In the genomic region with DNA sequence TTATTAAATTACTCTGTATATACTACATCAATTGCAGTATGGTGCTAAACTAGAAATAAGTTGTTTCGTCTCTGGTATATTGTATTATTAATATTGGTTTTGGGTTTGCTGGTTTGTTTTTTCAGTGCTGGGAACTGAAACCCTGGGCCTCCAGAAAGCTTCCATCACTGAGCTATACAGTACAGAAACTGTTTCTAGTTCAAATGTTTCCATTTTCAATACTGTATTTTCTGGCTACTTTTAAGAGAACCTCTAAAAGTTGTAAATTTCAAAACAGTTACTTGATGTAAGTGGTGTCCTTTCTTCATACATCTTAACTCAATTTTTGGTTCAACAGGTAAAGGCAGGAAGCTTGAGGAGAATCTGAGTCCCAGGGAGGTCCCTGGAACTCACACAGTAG, we compare ENCODE assay signal across 29 mouse cellular contexts.
"Had no signal": no experiment of that assay in that cellular context is flagged by ENCODE, and none has a peak within 500 bp of the region (broad histone marks: within the 10 kb centered on the region; RNA-seq: fewer than 3 reads in every experiment).

No protein-coding gene starts in this region.

- H3K27ac ChIP-seq: limb, embryonic 10.5 days; limb, embryonic 12.5 days; limb, embryonic 13.5 days; limb, embryonic 15.5 days; liver, embryonic 12.5 days; liver, embryonic 13.5 days; liver, embryonic 14.5 days; liver, embryonic 15.5 days; lung, embryonic 15.5 days; macrophage; midbrain, embryonic 10.5 days; midbrain, embryonic 12.5 days; midbrain, embryonic 13.5 days; midbrain, embryonic 15.5 days had no signal

- H3K9me3 ChIP-seq: limb, embryonic 10.5 days; limb, embryonic 12.5 days; limb, embryonic 13.5 days; limb, embryonic 15.5 days; liver, embryonic 12.5 days; liver, embryonic 13.5 days; liver, embryonic 15.5 days; lung, embryonic 15.5 days; megakaryocyte, embryonic 14.5 days; midbrain, embryonic 10.5 days; midbrain, embryonic 12.5 days; midbrain, embryonic 13.5 days; midbrain, embryonic 15.5 days had no signal

- H3K4me1 ChIP-seq: limb, embryonic 10.5 days; limb, embryonic 12.5 days; limb, embryonic 13.5 days; limb, embryonic 15.5 days; liver, embryonic 15.5 days; lung, embryonic 15.5 days; midbrain, embryonic 10.5 days; midbrain, embryonic 12.5 days; midbrain, embryonic 13.5 days; midbrain, embryonic 15.5 days had no signal

- H3K4me3 ChIP-seq: limb, embryonic 10.5 days; limb, embryonic 12.5 days; limb, embryonic 13.5 days; limb, embryonic 15.5 days; liver, embryonic 12.5 days; liver, embryonic 13.5 days; liver, embryonic 15.5 days; lung, embryonic 15.5 days; megakaryocyte, embryonic 14.5 days; midbrain, embryonic 10.5 days; midbrain, embryonic 12.5 days; midbrain, embryonic 13.5 days; midbrain, embryonic 15.5 days; myocyte had no signal

- H3K9ac ChIP-seq: limb, embryonic 12.5 days; limb, embryonic 13.5 days; limb, embryonic 15.5 days; liver, embryonic 12.5 days; liver, embryonic 13.5 days; liver, embryonic 14.5 days; liver, embryonic 15.5 days; liver, postnatal 0 days; lung, embryonic 14.5 days; lung, embryonic 15.5 days; midbrain, embryonic 12.5 days; midbrain, embryonic 13.5 days; midbrain, embryonic 15.5 days had no signal

- DNase-seq: left cerebral cortex, postnatal 4 days; liver; liver, embryonic 13.5 days; liver, postnatal 0 days; lung, adult 18-20 months; lung, adult 2 months; lung, embryonic 14.5 days; lung, postnatal 10 days; lung, postnatal 14 days; lung, postnatal 36 days; lung, postnatal 4 days; midbrain, embryonic 14.5 days had no signal

- H3K4me2 ChIP-seq: limb, embryonic 12.5 days; limb, embryonic 13.5 days; limb, embryonic 15.5 days; liver, embryonic 11.5 days; liver, embryonic 12.5 days; liver, embryonic 13.5 days; liver, embryonic 15.5 days; lung, embryonic 14.5 days; lung, embryonic 15.5 days; midbrain, embryonic 11.5 days; midbrain, embryonic 12.5 days; midbrain, embryonic 13.5 days; midbrain, embryonic 15.5 days had no signal

- H3K27me3 ChIP-seq: limb, embryonic 12.5 days; limb, embryonic 13.5 days; limb, embryonic 15.5 days; liver, embryonic 12.5 days; liver, embryonic 13.5 days; liver, embryonic 15.5 days; lung, embryonic 15.5 days; megakaryocyte, embryonic 14.5 days; midbrain, embryonic 12.5 days; midbrain, embryonic 13.5 days; midbrain, embryonic 15.5 days had no signal
